Mouse (Mus musculus): ENCODE data around the gene Fancc. TPM values are rescaled to one million over a fixed set of nuclear protein-coding genes. Genes with fewer than 3 reads are reported as not detected.
A peak's percentile ranks its signal among the peaks of the same experiment; 100 is the strongest.

The Fancc gene
- polyA plus RNA-seq, 1 experiment from 2014 or later, result 12.8 TPM

- no peak for ATAC-seq
- no peak for DNase-seq (ENCODE audit: low spot score)
- no peak overlapping the region for H3K4me3 ChIP-seq (ENCODE audit: low read depth, low read length)
- 0 out of 2 replicates have a peak, but pooled peaks cover 2% of the 10 kb centered on the region for H3K4me1 ChIP-seq (ENCODE audit: control insufficient read depth, insufficient read depth, low read length)
- WGBS, result 89% methylated on average over 4 of the region's 4 CpGs
- H3K27me3 ChIP-seq (replicated peaks; ENCODE audit: control insufficient read depth, insufficient read depth, low read length), result peaks cover 4% of the 10 kb centered on the region
- H3K36me3 ChIP-seq (ENCODE audit: control insufficient read depth, insufficient read depth, low read length), result peaks cover 82% of the 10 kb centered on the region
- no peak overlapping the region for H3K9ac ChIP-seq (ENCODE audit: low read length)
- no peak overlapping the region for H3K27ac ChIP-seq (ENCODE audit: low read depth, low read length)
- no peaks in the 10 kb centered on the region for H3K9me3 ChIP-seq (replicated peaks; ENCODE audit: control insufficient read depth, low read length)
- H3K4me2 ChIP-seq (ENCODE audit: low read length), result no peak overlapping the region
Observed at GRCm38 (mm10) chr13:63534981-63535380, 37.9 kb upstream of the Fancc start.

- peaks cover 18% of the 10 kb centered on the region for H3K4me1 ChIP-seq (ENCODE audit: control insufficient read depth, insufficient read depth, low read length)
- WGBS, result 58% methylated on average over 9 of the region's 9 CpGs
- ATAC-seq (peak; percentile 38; the same call in 1 of the 2 replicates), DNase-seq (ENCODE audit: low spot score) (peak; percentile 56)
- peaks cover 10% of the 10 kb centered on the region for H3K27me3 ChIP-seq (replicated peaks; ENCODE audit: control insufficient read depth, insufficient read depth, low read length)
- H3K4me2 ChIP-seq (ENCODE audit: low read length), result no peak overlapping the region
- H3K9ac ChIP-seq (ENCODE audit: low read length), result no peak overlapping the region
- peaks cover 63% of the 10 kb centered on the region for H3K36me3 ChIP-seq (ENCODE audit: control insufficient read depth, insufficient read depth, low read length)
- no peaks in the 10 kb centered on the region for H3K9me3 ChIP-seq (replicated peaks; ENCODE audit: control insufficient read depth, low read length)
- H3K4me3 ChIP-seq (ENCODE audit: low read depth, low read length), result no peak overlapping the region
- no peak overlapping the region for H3K27ac ChIP-seq (ENCODE audit: low read depth, low read length)
Observed at GRCm38 (mm10) chr13:63530857-63531256, 33.8 kb upstream of the Fancc start.

- Histone ChIP-seq H3K36me3 (ENCODE audit: control insufficient read depth, insufficient read depth, low read length) (peaks cover 59% of the 10 kb centered on the region), H3K9me3 (replicated peaks; ENCODE audit: control insufficient read depth, low read length) (no peaks in the 10 kb centered on the region), H3K9ac (ENCODE audit: low read length) (no peak overlapping the region), H3K4me2 (ENCODE audit: low read length) (no peak overlapping the region), H3K4me3 (ENCODE audit: low read depth, low read length) (no peak overlapping the region), H3K27me3 (replicated peaks; ENCODE audit: control insufficient read depth, insufficient read depth, low read length) (peaks cover 10% of the 10 kb centered on the region), H3K4me1 (ENCODE audit: control insufficient read depth, insufficient read depth, low read length) (peaks cover 23% of the 10 kb centered on the region), H3K27ac (ENCODE audit: low read depth, low read length) (no peak overlapping the region)
- no peak for DNase-seq (ENCODE audit: low spot score)
- 62% methylated on average over 3 of the region's 3 CpGs for WGBS
- no peak for ATAC-seq
Observed at GRCm38 (mm10) chr13:63530371-63530764, 33.3 kb upstream of the Fancc start.

GRCm38 (mm10) chr13:63529602-63530370 lies 32.7 kb upstream of the Fancc start:
- ATAC-seq (no peak), DNase-seq (ENCODE audit: low spot score) (no peak)
- no peak overlapping the region for H3K4me3 ChIP-seq (ENCODE audit: low read depth, low read length)
- peaks cover 29% of the 10 kb centered on the region for H3K4me1 ChIP-seq (ENCODE audit: control insufficient read depth, insufficient read depth, low read length)
- no peak overlapping the region for H3K4me2 ChIP-seq (ENCODE audit: low read length)
- no peak overlapping the region for H3K27ac ChIP-seq (ENCODE audit: low read depth, low read length)
- WGBS, result 65% methylated on average over 3 of the region's 3 CpGs
- H3K9ac ChIP-seq (ENCODE audit: low read length), result no peak overlapping the region
- H3K36me3 ChIP-seq (ENCODE audit: control insufficient read depth, insufficient read depth, low read length), result peaks cover 55% of the 10 kb centered on the region
- H3K27me3 ChIP-seq (replicated peaks; ENCODE audit: control insufficient read depth, insufficient read depth, low read length), result peaks cover 10% of the 10 kb centered on the region
- no peaks in the 10 kb centered on the region for H3K9me3 ChIP-seq (replicated peaks; ENCODE audit: control insufficient read depth, low read length)

GRCm38 (mm10) chr13:63528852-63529251 lies 31.8 kb upstream of the Fancc start:
- Histone ChIP-seq H3K9ac (ENCODE audit: low read length) (no peak overlapping the region), H3K36me3 (ENCODE audit: control insufficient read depth, insufficient read depth, low read length) (peaks cover 50% of the 10 kb centered on the region), H3K4me2 (ENCODE audit: low read length) (no peak overlapping the region), H3K4me3 (ENCODE audit: low read depth, low read length) (no peak overlapping the region), H3K9me3 (replicated peaks; ENCODE audit: control insufficient read depth, low read length) (no peaks in the 10 kb centered on the region), H3K4me1 (ENCODE audit: control insufficient read depth, insufficient read depth, low read length) (peaks cover 30% of the 10 kb centered on the region), H3K27ac (ENCODE audit: low read depth, low read length) (no peak overlapping the region), H3K27me3 (replicated peaks; ENCODE audit: control insufficient read depth, insufficient read depth, low read length) (peaks cover 10% of the 10 kb centered on the region)
- 11% methylated on average over 2 of the region's 2 CpGs for WGBS
- DNase-seq (ENCODE audit: low spot score), result no peak
- ATAC-seq, result no peak

- DNase-seq (ENCODE audit: low spot score) (no peak), ATAC-seq (peak; percentile 35)
- Histone ChIP-seq H3K4me2 (ENCODE audit: low read length) (no peak overlapping the region), H3K27me3 (replicated peaks; ENCODE audit: control insufficient read depth, insufficient read depth, low read length) (peaks cover 10% of the 10 kb centered on the region), H3K9ac (ENCODE audit: low read length) (no peak overlapping the region), H3K9me3 (replicated peaks; ENCODE audit: control insufficient read depth, low read length) (no peaks in the 10 kb centered on the region), H3K27ac (ENCODE audit: low read depth, low read length) (no peak overlapping the region), H3K4me1 (ENCODE audit: control insufficient read depth, insufficient read depth, low read length) (peaks cover 30% of the 10 kb centered on the region), H3K4me3 (ENCODE audit: low read depth, low read length) (no peak overlapping the region), H3K36me3 (ENCODE audit: control insufficient read depth, insufficient read depth, low read length) (peaks cover 49% of the 10 kb centered on the region)
- 11% methylated on average over 5 of the region's 5 CpGs for WGBS
Observed at GRCm38 (mm10) chr13:63528164-63528675, 31.1 kb upstream of the Fancc start.

GRCm38 (mm10) chr13:63525571-63526197 lies 28.6 kb upstream of the Fancc start:
- no peak overlapping the region for H3K27ac ChIP-seq (ENCODE audit: low read depth, low read length)
- WGBS, result 49% methylated on average over 11 of the region's 11 CpGs
- DNase-seq (ENCODE audit: low spot score), result no peak
- no peaks in the 10 kb centered on the region for H3K9me3 ChIP-seq (replicated peaks; ENCODE audit: control insufficient read depth, low read length)
- peaks cover 49% of the 10 kb centered on the region for H3K36me3 ChIP-seq (ENCODE audit: control insufficient read depth, insufficient read depth, low read length)
- no peak overlapping the region for H3K4me3 ChIP-seq (ENCODE audit: low read depth, low read length)
- H3K4me1 ChIP-seq (ENCODE audit: control insufficient read depth, insufficient read depth, low read length), result peaks cover 28% of the 10 kb centered on the region
- H3K27me3 ChIP-seq (replicated peaks; ENCODE audit: control insufficient read depth, insufficient read depth, low read length), result peaks cover 6% of the 10 kb centered on the region
- H3K4me2 ChIP-seq (ENCODE audit: low read length), result no peak overlapping the region
- no peak overlapping the region for H3K9ac ChIP-seq (ENCODE audit: low read length)
- ATAC-seq, result peak; percentile 4; the same call in 1 of the 2 replicates

- H3K27ac ChIP-seq (ENCODE audit: low read depth, low read length), result no peak overlapping the region
- DNase-seq (ENCODE audit: low spot score) (peak; percentile 84), ATAC-seq (peak; percentile 74)
- H3K9me3 ChIP-seq (replicated peaks; ENCODE audit: control insufficient read depth, low read length), result no peaks in the 10 kb centered on the region
- WGBS, result 43% methylated on average over 25 of the region's 25 CpGs
- H3K9ac ChIP-seq (ENCODE audit: low read length), result 0 out of 2 replicates have a peak overlapping the region, but pooled peaks have one; percentile 17
- H3K27me3 ChIP-seq (replicated peaks; ENCODE audit: control insufficient read depth, insufficient read depth, low read length), result peaks cover 6% of the 10 kb centered on the region
- no peak overlapping the region for H3K4me3 ChIP-seq (ENCODE audit: low read depth, low read length)
- H3K4me2 ChIP-seq (ENCODE audit: low read length), result no peak overlapping the region
- peaks cover 52% of the 10 kb centered on the region for H3K36me3 ChIP-seq (ENCODE audit: control insufficient read depth, insufficient read depth, low read length)
- H3K4me1 ChIP-seq (ENCODE audit: control insufficient read depth, insufficient read depth, low read length), result peaks cover 28% of the 10 kb centered on the region
Observed at GRCm38 (mm10) chr13:63524608-63525570, 27.8 kb upstream of the Fancc start.

Measured in forebrain, embryonic 14.5 days (tissue).